Mouse (Mus musculus) intestine, embryonic 16.5 days (tissue): ENCODE measurements around the gene Gpx6. TPM values are rescaled to one million over a fixed set of nuclear protein-coding genes. Genes with fewer than 3 reads are reported as not detected.

Source experiments
- ATAC-seq: fragments of 200-750 bp; cut with Nextera tagmentation; 2 replicates; pipeline ENCODE4 v1.8.0; 2017; ENCODE audit warnings: moderate TSS enrichment, moderate library complexity
- H3K27ac ChIP-seq: fragments of 300-500 bp; sonication (generic); 2 replicates; pipeline ENCODE4 v1.5.1; 2014; ENCODE audit warnings: mild to moderate bottlenecking, low read length
- H3K27me3 ChIP-seq: fragments of 300-500 bp; sonication (generic); replicated peaks from 2 replicates; pipeline ENCODE4 v1.6.1; 2014; ENCODE audit warnings: low read length, control low read depth, mixed read lengths; ENCODE audit not compliant: control insufficient read depth, insufficient read depth
- H3K36me3 ChIP-seq: fragments of 300-500 bp; sonication (generic); 2 replicates; pipeline ENCODE4 v1.6.1; 2014; ENCODE audit warnings: low read length, control low read depth; ENCODE audit not compliant: control insufficient read depth, insufficient read depth
- H3K4me1 ChIP-seq: fragments of 300-500 bp; sonication (generic); 2 replicates; pipeline ENCODE4 v1.6.1; 2014; ENCODE audit warnings: low read length, control low read depth, mixed read lengths; ENCODE audit not compliant: control insufficient read depth, insufficient read depth
- H3K4me2 ChIP-seq: fragments of 300-500 bp; sonication (generic); 2 replicates; pipeline ENCODE4 v1.6.1; 2014; ENCODE audit warnings: low read depth, low read length, control low read depth
- H3K4me3 ChIP-seq: fragments of 300-500 bp; sonication (generic); 2 replicates; pipeline ENCODE4 v1.5.1; 2014; ENCODE audit warnings: mild to moderate bottlenecking, low read length
- H3K9ac ChIP-seq: fragments of 300-500 bp; sonication (generic); 2 replicates; pipeline ENCODE4 v1.6.1; 2014; ENCODE audit warnings: low read depth, low read length
- H3K9me3 ChIP-seq: fragments of 300-500 bp; sonication (generic); 2 replicates; pipeline ENCODE4 v1.6.1; 2016; ENCODE audit warnings: low read length, control low read depth; ENCODE audit not compliant: control insufficient read depth
- WGBS: fragments of 180-500 bp; shearing (Covaris S2); extraction: QIAGEN DNeasy Blood & Tissue Kit; methylation state at CpG from one replicate; pipeline ENCODE4 v1.1.7; 2014; 5-methylcytosine and 5-hydroxymethylcytosine counted together
- polyA plus RNA-seq: library from polyadenylated mRNA; unstranded; fragments of >200 nt; fragmentation: Nextera tagmentation; extraction: Ambion mirVana; gene quantifications from 2 replicates; pipeline ENCODE4 v1.2.1, GENCODE M21; 2015

The Gpx6 gene
- polyA plus RNA-seq, 1 experiment from 2014 or later = not detected

DNA sequence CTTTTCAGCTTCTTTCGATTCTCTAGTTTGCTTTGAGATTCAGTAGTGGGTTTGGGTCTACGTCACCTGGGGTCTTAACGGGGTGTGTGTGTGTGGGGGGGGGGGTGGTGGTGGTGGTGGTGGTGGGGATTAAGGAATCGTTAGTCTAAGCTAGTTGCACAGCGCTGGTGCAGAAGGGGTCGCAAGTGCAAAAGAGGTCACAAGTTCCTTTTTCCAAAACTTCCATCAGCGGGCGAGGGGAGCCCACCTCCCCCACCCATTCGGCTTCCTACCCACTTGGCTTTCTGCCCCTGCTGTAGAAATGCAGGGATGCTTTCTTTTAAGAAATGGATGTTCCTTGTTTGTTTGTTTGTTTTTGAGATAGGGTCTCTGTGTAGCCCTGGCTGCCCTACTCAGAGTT is 35.4 kb upstream of the Gpx6 start:
- H3K4me2 ChIP-seq = peak overlapping the region; percentile 86
- H3K36me3 ChIP-seq = no peaks in the 10 kb centered on the region
- no peak for ATAC-seq
- peak overlapping the region; percentile 54 for H3K9ac ChIP-seq
- H3K9me3 ChIP-seq = no peaks in the 10 kb centered on the region
- under 1% methylated on average over 9 of the region's 9 CpGs for WGBS
- no peaks in the 10 kb centered on the region for H3K27me3 ChIP-seq
- H3K27ac ChIP-seq = no peak overlapping the region
- H3K4me1 ChIP-seq = no peaks in the 10 kb centered on the region; the same call in 1 of the 2 replicates
- H3K4me3 ChIP-seq = peak overlapping the region; percentile 66

- Histone ChIP-seq H3K9me3 (no peaks in the 10 kb centered on the region), H3K9ac (peak overlapping the region; percentile 54), H3K4me3 (peak overlapping the region; percentile 58), H3K4me2 (peak overlapping the region; percentile 67), H3K27ac (no peak overlapping the region), H3K4me1 (no peaks in the 10 kb centered on the region; the same call in 1 of the 2 replicates), H3K27me3 (no peaks in the 10 kb centered on the region), H3K36me3 (no peaks in the 10 kb centered on the region)
- ATAC-seq = no peak
- 7% methylated on average over 8 of the region's 8 CpGs for whole genome bisulfite sequencing
Observed at GRCm38 (mm10) chr13:21279076-21279475, 32.8 kb upstream of the Gpx6 start.

GRCm38 (mm10) chr13:21279559-21279958 is 32.4 kb upstream of the Gpx6 start:
- under 1% methylated on average over 13 of the region's 13 CpGs for WGBS
- Histone ChIP-seq H3K4me3 (peak overlapping the region; percentile 58), H3K27me3 (no peaks in the 10 kb centered on the region), H3K36me3 (no peaks in the 10 kb centered on the region), H3K9me3 (no peaks in the 10 kb centered on the region), H3K4me1 (no peaks in the 10 kb centered on the region; the same call in 1 of the 2 replicates), H3K4me2 (peak overlapping the region; percentile 67), H3K27ac (no peak overlapping the region), H3K9ac (peak overlapping the region; percentile 54)
- peak; percentile 75 for ATAC-seq

GRCm38 (mm10) chr13:21292631-21293030 is 19.3 kb upstream of the Gpx6 start, which contains the start of gene Gpx5:
Gpx5 (minus strand) TSS chr13:21292731.
- Histone ChIP-seq H3K27ac (no peak within 1 kb of the TSS), H3K27me3 (no peaks in the 10 kb centered on the region), H3K36me3 (no peaks in the 10 kb centered on the region), H3K4me3 (no peak within 1 kb of the TSS), H3K4me2 (no peak within 1 kb of the TSS), H3K9ac (no peak within 1 kb of the TSS), H3K9me3 (no peaks in the 10 kb centered on the region), H3K4me1 (0 out of 2 replicates have a peak, but pooled peaks cover 2% of the 10 kb centered on the region)
- ATAC-seq = no peak
- 87% methylated on average over 6 of the region's 6 CpGs for WGBS

GRCm38 (mm10) chr13:21298557-21298956 is 13.4 kb upstream of the Gpx6 start:
- WGBS = 34% methylated on average over 3 of the region's 3 CpGs

DNA sequence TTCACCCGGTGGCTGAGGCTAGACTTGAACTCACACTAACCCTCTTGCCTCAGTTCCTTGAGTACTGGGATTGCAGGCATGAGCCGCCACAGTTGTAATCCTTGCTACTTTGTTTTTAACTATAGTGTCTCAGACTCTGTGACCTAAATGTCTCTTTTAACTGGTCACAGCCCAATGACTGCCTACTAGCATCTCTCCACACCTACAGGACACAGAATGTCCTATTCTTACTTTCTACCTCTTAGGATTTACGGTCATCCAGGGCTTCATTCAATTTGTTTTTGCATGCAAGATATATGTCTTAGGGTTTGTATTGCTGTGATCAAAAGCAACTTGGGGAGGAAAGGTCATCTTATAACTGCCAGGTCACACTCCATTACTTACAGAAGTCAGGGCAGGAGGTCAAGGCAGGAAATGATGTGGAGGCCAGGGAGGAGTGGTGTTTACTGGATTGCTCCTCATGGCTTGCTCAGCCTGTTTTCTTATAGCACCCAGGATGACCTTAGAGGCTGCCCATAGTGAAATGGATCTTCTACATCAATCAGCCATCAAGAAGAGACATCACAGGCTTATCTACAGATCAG is 7.3 kb upstream of the Gpx6 start:
- Histone ChIP-seq H3K4me1 (no peaks in the 10 kb centered on the region), H3K9me3 (no peaks in the 10 kb centered on the region), H3K27me3 (no peaks in the 10 kb centered on the region), H3K9ac (no peak overlapping the region), H3K27ac (no peak overlapping the region), H3K4me3 (no peak overlapping the region), H3K4me2 (no peak overlapping the region), H3K36me3 (no peaks in the 10 kb centered on the region)
- ATAC-seq = no peak
- 56% methylated on average over 3 of the region's 3 CpGs for WGBS

More at GRCm38 (mm10) chr13:21298557-21298956, 13.4 kb upstream of the Gpx6 start:
- ATAC-seq = peak; percentile 55; the same call in 1 of the 2 replicates
- Histone ChIP-seq H3K4me2 (no peak overlapping the region), H3K27ac (no peak overlapping the region), H3K27me3 (no peaks in the 10 kb centered on the region), H3K9ac (no peak overlapping the region), H3K4me3 (no peak overlapping the region), H3K36me3 (no peaks in the 10 kb centered on the region), H3K4me1 (0 out of 2 replicates have a peak, but pooled peaks cover 2% of the 10 kb centered on the region), H3K9me3 (no peaks in the 10 kb centered on the region)

- WGBS = 63% methylated on average over 2 of the region's 2 CpGs
- no peaks in the 10 kb centered on the region for H3K27me3 ChIP-seq
- ATAC-seq = no peak
- H3K9me3 ChIP-seq = no peaks in the 10 kb centered on the region
- H3K4me3 ChIP-seq = no peak overlapping the region
- no peaks in the 10 kb centered on the region for H3K36me3 ChIP-seq
- H3K9ac ChIP-seq = no peak overlapping the region
- H3K4me1 ChIP-seq = no peaks in the 10 kb centered on the region
- no peak overlapping the region for H3K4me2 ChIP-seq
- no peak overlapping the region for H3K27ac ChIP-seq
Observed at GRCm38 (mm10) chr13:21309788-21310187, 2.1 kb upstream of the Gpx6 start.

- Histone ChIP-seq H3K9me3 (no peaks in the 10 kb centered on the region), H3K4me2 (no peak overlapping the region), H3K4me3 (no peak overlapping the region), H3K27me3 (no peaks in the 10 kb centered on the region), H3K4me1 (no peaks in the 10 kb centered on the region), H3K9ac (no peak overlapping the region), H3K27ac (no peak overlapping the region), H3K36me3 (no peaks in the 10 kb centered on the region)
- no peak for ATAC-seq
- whole genome bisulfite sequencing = 61% methylated on average over 3 of the region's 5 CpGs
Observed at GRCm38 (mm10) chr13:21312854-21313253, 929 bp downstream of the Gpx6 start.

- H3K27me3 ChIP-seq = no peaks in the 10 kb centered on the region
- no peak for ATAC-seq
Observed at GRCm38 (mm10) chr13:21313903-21314302, 2.0 kb downstream of the Gpx6 start.

GRCm38 (mm10) chr13:21320262-21320661 is 8.3 kb downstream of the Gpx6 start:
- H3K9ac ChIP-seq = no peak overlapping the region
- H3K27me3 ChIP-seq = no peaks in the 10 kb centered on the region
- no peaks in the 10 kb centered on the region for H3K4me1 ChIP-seq
- no peaks in the 10 kb centered on the region for H3K36me3 ChIP-seq
- no peak overlapping the region for H3K4me3 ChIP-seq
- no peak overlapping the region for H3K27ac ChIP-seq
- no peaks in the 10 kb centered on the region for H3K9me3 ChIP-seq
- no peak for ATAC-seq
- WGBS = 68% methylated on average over 3 of the region's 3 CpGs
- H3K4me2 ChIP-seq = no peak overlapping the region

More at GRCm38 (mm10) chr13:21313903-21314302, 2.0 kb downstream of the Gpx6 start:
- no peak overlapping the region for H3K9ac ChIP-seq
- H3K4me1 ChIP-seq = no peaks in the 10 kb centered on the region
- no peak overlapping the region for H3K4me3 ChIP-seq
- WGBS = 74% methylated on average over 4 of the region's 4 CpGs
- no peaks in the 10 kb centered on the region for H3K36me3 ChIP-seq
- no peaks in the 10 kb centered on the region for H3K9me3 ChIP-seq
- no peak overlapping the region for H3K4me2 ChIP-seq
- no peak overlapping the region for H3K27ac ChIP-seq
